Mouse (Mus musculus) layer of hippocampus, postnatal 36 days (tissue): ENCODE measurements around the gene Borcs5. TPM values are rescaled to one million over a fixed set of nuclear protein-coding genes. Genes with fewer than 3 reads are reported as not detected.

ENCODE experiments used
- DNase-seq, 2 experiments: peaks; one replicate each; pipeline ENCODE4 v3.0.0; 2022
- total RNA-seq, 2 experiments: library from RNA; stranded (reverse); gene quantifications; 2 replicates each; pipeline ENCODE4 v1.2.3; 2021

Gene Borcs5
- total RNA-seq, 2 experiments from 2014 or later: 37.2 to 40.1 TPM

GRCm38 (mm10) chr6:134630447-134630846, 8.9 kb upstream of the Borcs5 start:
- no peak for DNase-seq

GRCm38 (mm10) chr6:134631947-134632687, 7.2 kb upstream of the Borcs5 start, which contains the start of gene Mansc1:
Gene Mansc1, minus strand, starts transcription at chr6:134632488.
- DNase-seq: peak in 1 of 2 experiments; percentile 34

- DNase-seq: no peak
Observed at GRCm38 (mm10) chr6:134632756-134633155, 6.6 kb upstream of the Borcs5 start.

GRCm38 (mm10) chr6:134633553-134633952, 5.8 kb upstream of the Borcs5 start:
- DNase-seq: no peak

GRCm38 (mm10) chr6:134636476-134636875, 2.8 kb upstream of the Borcs5 start:
- no peak for DNase-seq

- no peak for DNase-seq
Observed at GRCm38 (mm10) chr6:134639900-134640299, 590 bp downstream of the Borcs5 start.

GRCm38 (mm10) chr6:134640485-134641475, 1.5 kb downstream of the Borcs5 start:
- DNase-seq: peak; percentile 91 to 93

- no peak for DNase-seq
Observed at GRCm38 (mm10) chr6:134641738-134642446, 2.6 kb downstream of the Borcs5 start.

GRCm38 (mm10) chr6:134643296-134643695, 4.0 kb downstream of the Borcs5 start:
- no peak for DNase-seq

GRCm38 (mm10) chr6:134646835-134647234, 7.5 kb downstream of the Borcs5 start:
- no peak for DNase-seq

GRCm38 (mm10) chr6:134647621-134648020, 8.3 kb downstream of the Borcs5 start:
- peak; percentile 20 to 27 for DNase-seq

GRCm38 (mm10) chr6:134648356-134648755, 9.0 kb downstream of the Borcs5 start:
- peak in 1 of 2 experiments; percentile 43 for DNase-seq

- DNase-seq: no peak
Observed at GRCm38 (mm10) chr6:134656527-134656926, 17.2 kb downstream of the Borcs5 start.

- DNase-seq: peak in 1 of 2 experiments; percentile 44
Observed at GRCm38 (mm10) chr6:134659108-134659958, 20.0 kb downstream of the Borcs5 start.

GRCm38 (mm10) chr6:134660714-134661406, 21.6 kb downstream of the Borcs5 start:
- no peak for DNase-seq

GRCm38 (mm10) chr6:134664573-134664972, 25.3 kb downstream of the Borcs5 start:
- no peak for DNase-seq

GRCm38 (mm10) chr6:134665817-134666216, 26.5 kb downstream of the Borcs5 start:
- no peak for DNase-seq

GRCm38 (mm10) chr6:134668519-134668918, 29.2 kb downstream of the Borcs5 start:
- DNase-seq: no peak

- DNase-seq: no peak
Observed at GRCm38 (mm10) chr6:134669179-134669865, 30.0 kb downstream of the Borcs5 start.

- DNase-seq: no peak
Observed at GRCm38 (mm10) chr6:134670881-134671411, 31.6 kb downstream of the Borcs5 start.
